Mouse (Mus musculus) MEL (cell line): ENCODE results near the gene Mtcl1. TPM values are rescaled to one million over a fixed set of nuclear protein-coding genes. Genes with fewer than 3 reads are reported as not detected.

Experiments
- DNase-seq: peaks from one replicate; pipeline ENCODE4 v3.0.0; 2011; ENCODE audit warnings: low read depth, low spot score
- H3K27ac ChIP-seq: 2 replicates; pipeline ENCODE4 v1.5.1; 2012; ENCODE audit warnings: low read depth, mild to moderate bottlenecking, control low read depth, low read length, moderate library complexity; ENCODE audit not compliant: control insufficient read depth
- H3K27me3 ChIP-seq, 2 experiments: fragments of 150-350 bp in 1 of 2; sonication (generic) in 1 of 2; 2 replicates each; pipeline ENCODE4 v1.6.1; 2012; ENCODE audit warnings: low read length in 2 of 2, mild to moderate bottlenecking in 2 of 2, improper control_type of control experiment in 1 of 2, moderate library complexity in 1 of 2; ENCODE audit not compliant: insufficient read depth in 2 of 2, control insufficient read depth in 1 of 2
- H3K36me3 ChIP-seq, 2 experiments: 2 replicates each; pipeline ENCODE4 v1.6.1; 2012 to 2014; ENCODE audit warnings: low read length in 2 of 2, improper control_type of control experiment in 1 of 2, inconsistent platforms in 1 of 2, mild to moderate bottlenecking in 1 of 2; ENCODE audit not compliant: insufficient read depth in 2 of 2, control insufficient read depth in 1 of 2
- H3K4me1 ChIP-seq, 2 experiments: fragments of 150-350 bp in 1 of 2; sonication (generic) in 1 of 2; 2 replicates each; pipeline ENCODE4 v1.6.1; 2012; ENCODE audit warnings: low read length in 2 of 2, improper control_type of control experiment in 1 of 2, mild to moderate bottlenecking in 1 of 2; ENCODE audit not compliant: insufficient read depth in 2 of 2, control insufficient read depth in 1 of 2
- H3K4me3 ChIP-seq, 2 experiments: fragments of 150-350 bp in 1 of 2; sonication (generic) in 1 of 2; 2 replicates each; pipeline ENCODE4 v1.5.1; 2012; ENCODE audit warnings: low read depth in 2 of 2, low read length in 2 of 2, mild to moderate bottlenecking in 2 of 2, moderate library complexity in 2 of 2, control low read depth in 1 of 2, improper control_type of control experiment in 1 of 2; ENCODE audit not compliant: control insufficient read depth in 1 of 2, insufficient read depth in 1 of 2
- H3K79me2 ChIP-seq: 2 replicates; pipeline ENCODE4 v1.6.1; 2012; ENCODE audit warnings: mild to moderate bottlenecking, low read length, moderate library complexity; ENCODE audit not compliant: control insufficient read depth, poor library complexity, insufficient read depth
- H3K9ac ChIP-seq: 2 replicates; pipeline ENCODE4 v1.6.1; 2012; ENCODE audit warnings: low read depth, mild to moderate bottlenecking, control low read depth, low read length, moderate library complexity; ENCODE audit not compliant: control insufficient read depth, poor library complexity, severe bottlenecking
- H3K9me3 ChIP-seq: fragments of 150-350 bp; sonication (generic); replicated peaks from 2 replicates; pipeline ENCODE4 v1.6.1; 2012; ENCODE audit warnings: mild to moderate bottlenecking, low read length, improper control_type of control experiment, moderate library complexity; ENCODE audit not compliant: insufficient read depth
- BHLHE40 ChIP-seq: IDR thresholded peaks from 2 replicates; pipeline ENCODE4 v1.6.1; 2012; ENCODE audit warnings: low read depth, mild to moderate bottlenecking, inconsistent platforms, low read length, improper control_type of control experiment, borderline replicate concordance
- CTCF ChIP-seq, 3 experiments: IDR thresholded peaks in 2 of 3; conservative IDR thresholded peaks in 1 of 3; 2 replicates each; pipeline ENCODE4 v1.5.1; 2011 to 2012; ENCODE audit warnings: low read length in 3 of 3, low read depth in 2 of 3, mild to moderate bottlenecking in 2 of 3, improper control_type of control experiment in 1 of 3, inconsistent platforms in 1 of 3, mixed read lengths in 1 of 3, moderate library complexity in 1 of 3; ENCODE audit not compliant: control insufficient read depth in 1 of 3, insufficient read depth in 1 of 3, poor library complexity in 1 of 3, severe bottlenecking in 1 of 3
- E2F4 ChIP-seq: IDR thresholded peaks from 2 replicates; pipeline ENCODE4 v1.6.1; 2011; ENCODE audit warnings: low read depth, low read length, improper control_type of control experiment, borderline replicate concordance
- GABPA ChIP-seq: IDR thresholded peaks from 2 replicates; pipeline ENCODE4 v1.6.1; 2012; ENCODE audit warnings: low read depth, mild to moderate bottlenecking, inconsistent platforms, low read length, improper control_type of control experiment, moderate library complexity
- GATA1 ChIP-seq: IDR thresholded peaks from 2 replicates; pipeline ENCODE4 v1.6.1; 2011; ENCODE audit warnings: low read depth, low read length, improper control_type of control experiment
- JUND ChIP-seq: IDR thresholded peaks from 2 replicates; pipeline ENCODE4 v1.6.1; 2011; ENCODE audit warnings: low read depth, mild to moderate bottlenecking, improper control_type of control experiment, low read length
- MAZ ChIP-seq: IDR thresholded peaks from 2 replicates; pipeline ENCODE4 v1.6.1; 2012; ENCODE audit warnings: low read depth, mild to moderate bottlenecking, inconsistent platforms, low read length, improper control_type of control experiment
- MEF2A ChIP-seq: IDR thresholded peaks from 2 replicates; pipeline ENCODE4 v1.6.1; 2014; ENCODE audit warnings: low read depth, mild to moderate bottlenecking, inconsistent platforms, low read length, improper control_type of control experiment; ENCODE audit not compliant: poor library complexity, insufficient replicate concordance, severe bottlenecking; ENCODE audit errors: extremely low read depth
- MYB ChIP-seq: IDR thresholded peaks from 2 replicates; pipeline ENCODE4 v1.6.1; 2011; ENCODE audit warnings: mild to moderate bottlenecking, low read depth, low read length, improper control_type of control experiment
- RCOR1 ChIP-seq: IDR thresholded peaks from 2 replicates; pipeline ENCODE4 v1.6.1; 2012; ENCODE audit warnings: low read depth, mild to moderate bottlenecking, inconsistent platforms, low read length, improper control_type of control experiment
- SIN3A ChIP-seq: IDR thresholded peaks from 2 replicates; pipeline ENCODE4 v1.6.1; 2012; ENCODE audit warnings: low read length, improper control_type of control experiment, inconsistent platforms
- SMC3 ChIP-seq: IDR thresholded peaks from 2 replicates; pipeline ENCODE4 v1.6.1; 2011; ENCODE audit warnings: low read depth, low read length, improper control_type of control experiment
- ZC3H11A ChIP-seq: IDR thresholded peaks from 2 replicates; pipeline ENCODE4 v1.6.1; 2012; ENCODE audit warnings: low read depth, mild to moderate bottlenecking, inconsistent platforms, low read length, improper control_type of control experiment
- ZMIZ1 ChIP-seq: IDR thresholded peaks from 2 replicates; pipeline ENCODE4 v1.6.1; 2012; ENCODE audit warnings: low read depth, mild to moderate bottlenecking, inconsistent platforms, low read length, improper control_type of control experiment, moderate library complexity
- polyA plus RNA-seq, 2 experiments: library from polyadenylated mRNA; stranded (reverse) in 1 of 2; unstranded in 1 of 2; fragments of >175 nt in 1 of 2; fragments of >200 nt in 1 of 2; gene quantifications; 2 replicates each; pipeline versions ENCODE4 v1.2.1 to v1.2.4; 2012; ENCODE audit warnings: low replicate concordance in 2 of 2, low read depth in 1 of 2; ENCODE audit not compliant: insufficient read length in 2 of 2, insufficient read depth in 1 of 2, missing spikeins in 1 of 2
- total RNA-seq: library from RNA; depleted of rRNA; stranded (reverse); fragments of 300-350 nt; gene quantifications from 2 replicates; pipeline ENCODE4 v1.2.3, GENCODE M21; 2012

Mtcl1 gene
- total and polyA plus RNA-seq, 3 experiments = not detected

DNA sequence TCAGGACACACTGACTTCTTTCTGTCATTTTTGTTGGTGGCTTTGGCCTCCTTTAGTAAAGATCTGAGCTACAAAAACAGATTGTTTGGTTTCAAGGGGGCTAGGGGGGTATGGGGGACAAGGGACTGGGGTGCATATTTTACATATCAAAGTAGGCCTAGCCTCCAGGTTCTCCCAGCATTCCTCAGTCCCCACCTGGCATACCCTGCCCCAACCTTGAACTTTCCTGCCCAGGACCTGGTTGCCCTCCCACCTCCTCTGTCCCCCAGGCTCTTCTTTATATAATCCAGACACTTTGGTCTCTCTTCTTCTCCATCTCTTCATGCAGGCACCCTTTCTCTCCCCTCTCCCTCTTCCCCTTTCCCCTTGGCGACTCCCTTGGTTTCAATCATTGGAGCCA lies 23.7 kb upstream of the Mtcl1 start:
- H3K27me3 ChIP-seq = no peaks in the 10 kb centered on the region
- no peak overlapping the region for H3K9ac ChIP-seq
- H3K4me3 ChIP-seq = no peak overlapping the region
- H3K36me3 ChIP-seq = no peaks in the 10 kb centered on the region
- no peak for DNase-seq
- H3K9me3 ChIP-seq = no peaks in the 10 kb centered on the region
- H3K27ac ChIP-seq = no peak overlapping the region
- H3K4me1 ChIP-seq = no peaks in the 10 kb centered on the region
- no peak for TF ChIP-seq MAZ
- no peak for TF ChIP-seq CTCF (IDR thresholded peaks at IDR 0.05 in 2 of 3, conservative IDR thresholded peaks at IDR 0.05 in 1 of 3; ENCODE audit: control insufficient read depth in 1 of 3, insufficient read depth in 1 of 3, low read depth in 2 of 3, low read length in 3 of 3, poor library complexity in 1 of 3, severe bottlenecking in 1 of 3)
- TF ChIP-seq, all 39 proteins: peak for 0
- no peaks in the 10 kb centered on the region for H3K79me2 ChIP-seq

DNA sequence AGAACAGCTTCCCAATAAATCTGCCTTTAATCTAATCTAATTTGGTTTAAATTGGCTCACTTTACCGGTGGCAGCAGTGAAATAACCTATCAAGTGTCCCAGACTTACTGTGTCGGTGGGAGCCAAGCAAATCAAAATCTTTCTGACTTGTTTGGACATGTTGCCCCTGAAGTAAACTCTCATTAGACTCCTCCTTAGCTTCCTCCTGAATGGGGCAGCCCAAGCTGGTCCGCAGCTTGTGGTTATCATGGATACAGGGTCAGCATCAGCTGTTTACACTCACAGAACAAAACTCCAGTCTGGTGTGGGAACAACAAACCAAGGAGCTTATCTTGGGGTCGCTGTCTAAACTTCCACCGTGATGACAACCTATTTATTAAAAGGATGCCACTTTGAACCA lies 22.2 kb upstream of the Mtcl1 start:
- no peaks in the 10 kb centered on the region for H3K79me2 ChIP-seq
- TF ChIP-seq ZC3H11A (no peak), GATA1 (no peak), JUND (no peak), MEF2A (no peak), E2F4 (no peak), ZMIZ1 (no peak)
- DNase-seq = no peak
- H3K9me3 ChIP-seq = no peaks in the 10 kb centered on the region
- no peak overlapping the region for H3K4me3 ChIP-seq
- no peak overlapping the region for H3K27ac ChIP-seq
- H3K9ac ChIP-seq = no peak overlapping the region
- no peaks in the 10 kb centered on the region for H3K27me3 ChIP-seq
- no peaks in the 10 kb centered on the region for H3K4me1 ChIP-seq
- no peaks in the 10 kb centered on the region for H3K36me3 ChIP-seq

DNA sequence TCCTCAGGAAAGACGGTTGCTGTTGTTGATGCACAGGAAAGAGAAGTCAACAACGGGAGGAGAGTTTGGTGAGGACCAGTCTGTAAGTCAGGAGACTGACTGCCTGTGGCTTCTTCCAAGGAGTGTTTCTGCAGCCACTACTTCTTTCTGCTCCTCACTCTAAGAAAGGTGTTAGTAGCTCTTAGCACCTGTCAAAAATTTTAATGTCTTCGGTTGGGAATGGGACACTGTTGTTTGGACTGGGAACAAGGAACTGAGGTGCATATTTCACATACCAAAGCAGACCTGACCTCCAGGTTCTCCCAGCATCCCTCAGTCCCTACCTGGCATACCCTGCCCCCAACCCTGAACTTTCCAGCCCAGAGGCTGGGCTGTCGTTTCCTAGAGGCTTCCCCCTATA lies 21.7 kb upstream of the Mtcl1 start:
- Histone ChIP-seq H3K4me3 (no peak overlapping the region), H3K36me3 (no peaks in the 10 kb centered on the region), H3K27me3 (no peaks in the 10 kb centered on the region), H3K9ac (no peak overlapping the region), H3K27ac (no peak overlapping the region), H3K4me1 (no peaks in the 10 kb centered on the region), H3K79me2 (no peaks in the 10 kb centered on the region), H3K9me3 (no peaks in the 10 kb centered on the region)
- TF ChIP-seq RCOR1 = no peak
- TF ChIP-seq MYB = no peak
- no peak for TF ChIP-seq SIN3A
- no peak for TF ChIP-seq BHLHE40
- no peak for TF ChIP-seq SMC3
- TF ChIP-seq JUND = no peak
- TF ChIP-seq GABPA = no peak
- TF ChIP-seq MAZ = no peak
- no peak for TF ChIP-seq MEF2A
- DNase-seq = no peak
